Mouse (Mus musculus): ENCODE measurements around the gene Plekhm3. TPM values are rescaled to one million over a fixed set of nuclear protein-coding genes. Genes with fewer than 3 reads are reported as not detected.

The Plekhm3 gene
- total RNA-seq, 2 experiments from 2014 or later, result 1.8 to 4.3 TPM

- ATAC-seq (replicated peaks; ENCODE audit: low FRiP score, low TSS enrichment, poor library complexity, severe bottlenecking), result no peak
Observed at GRCm38 (mm10) chr1:64843900-64844616, 112.6 kb downstream of the Plekhm3 start.

- no peak for ATAC-seq (replicated peaks; ENCODE audit: low FRiP score, low TSS enrichment, poor library complexity, severe bottlenecking)
Observed at GRCm38 (mm10) chr1:64840930-64841329, 115.7 kb downstream of the Plekhm3 start.

- ATAC-seq (replicated peaks; ENCODE audit: low FRiP score, low TSS enrichment, poor library complexity, severe bottlenecking), result no peak
Observed at GRCm38 (mm10) chr1:64836584-64836983, 120.0 kb downstream of the Plekhm3 start.

GRCm38 (mm10) chr1:64836114-64836513, 120.5 kb downstream of the Plekhm3 start:
- ATAC-seq (replicated peaks; ENCODE audit: low FRiP score, low TSS enrichment, poor library complexity, severe bottlenecking), result no peak

- ATAC-seq (replicated peaks; ENCODE audit: low FRiP score, low TSS enrichment, poor library complexity, severe bottlenecking), result no peak
Observed at GRCm38 (mm10) chr1:64831552-64831951, 125.1 kb downstream of the Plekhm3 start.

- ATAC-seq (replicated peaks; ENCODE audit: low FRiP score, low TSS enrichment, poor library complexity, severe bottlenecking), result no peak
Observed at GRCm38 (mm10) chr1:64827434-64827833, 129.2 kb downstream of the Plekhm3 start.

GRCm38 (mm10) chr1:64826348-64827103, 130.1 kb downstream of the Plekhm3 start:
- ATAC-seq (replicated peaks; ENCODE audit: low FRiP score, low TSS enrichment, poor library complexity, severe bottlenecking), result no peak

- ATAC-seq (replicated peaks; ENCODE audit: low FRiP score, low TSS enrichment, poor library complexity, severe bottlenecking), result no peak
Observed at GRCm38 (mm10) chr1:64823564-64823963, 133.1 kb downstream of the Plekhm3 start.

- no peak for ATAC-seq (replicated peaks; ENCODE audit: low FRiP score, low TSS enrichment, poor library complexity, severe bottlenecking)
Observed at GRCm38 (mm10) chr1:64817709-64818108, 138.9 kb downstream of the Plekhm3 start.

GRCm38 (mm10) chr1:64813182-64813581, 143.4 kb downstream of the Plekhm3 start:
- ATAC-seq (replicated peaks; ENCODE audit: low FRiP score, low TSS enrichment, poor library complexity, severe bottlenecking), result no peak

GRCm38 (mm10) chr1:64811956-64812355, 144.7 kb downstream of the Plekhm3 start:
- 0 out of 2 replicates have a peak, but pooled peaks have one; percentile 37 for ATAC-seq (replicated peaks; ENCODE audit: low FRiP score, low TSS enrichment, poor library complexity, severe bottlenecking)

GRCm38 (mm10) chr1:64809085-64809484, 147.5 kb downstream of the Plekhm3 start:
- ATAC-seq (replicated peaks; ENCODE audit: low FRiP score, low TSS enrichment, poor library complexity, severe bottlenecking), result no peak

- ATAC-seq (replicated peaks; ENCODE audit: low FRiP score, low TSS enrichment, poor library complexity, severe bottlenecking), result no peak
Observed at GRCm38 (mm10) chr1:64807766-64808165, 148.9 kb downstream of the Plekhm3 start.

- ATAC-seq (replicated peaks; ENCODE audit: low FRiP score, low TSS enrichment, poor library complexity, severe bottlenecking), result no peak
Observed at GRCm38 (mm10) chr1:64805217-64805616, 151.4 kb downstream of the Plekhm3 start.

- ATAC-seq (replicated peaks; ENCODE audit: low FRiP score, low TSS enrichment, poor library complexity, severe bottlenecking), result no peak
Observed at GRCm38 (mm10) chr1:64802631-64803030, 154.0 kb downstream of the Plekhm3 start.

GRCm38 (mm10) chr1:64797621-64798020, 159.0 kb downstream of the Plekhm3 start:
- peak; percentile 41; the same call in 1 of the 2 replicates for ATAC-seq (replicated peaks; ENCODE audit: low FRiP score, low TSS enrichment, poor library complexity, severe bottlenecking)

- ATAC-seq (replicated peaks; ENCODE audit: low FRiP score, low TSS enrichment, poor library complexity, severe bottlenecking), result peak; percentile 58
Observed at GRCm38 (mm10) chr1:64796867-64797582, 159.6 kb downstream of the Plekhm3 start.

GRCm38 (mm10) chr1:64795284-64796040, 161.2 kb downstream of the Plekhm3 start:
- no peak for ATAC-seq (replicated peaks; ENCODE audit: low FRiP score, low TSS enrichment, poor library complexity, severe bottlenecking)

- ATAC-seq (replicated peaks; ENCODE audit: low FRiP score, low TSS enrichment, poor library complexity, severe bottlenecking), result no peak
Observed at GRCm38 (mm10) chr1:64794096-64794495, 162.5 kb downstream of the Plekhm3 start.

- ATAC-seq (replicated peaks; ENCODE audit: low FRiP score, low TSS enrichment, poor library complexity, severe bottlenecking), result no peak
Observed at GRCm38 (mm10) chr1:64793234-64793530, 163.4 kb downstream of the Plekhm3 start.
